Mouse (Mus musculus) spleen, adult 10 weeks (tissue): ENCODE measurements around the gene Olfr1152. TPM values are rescaled to one million over a fixed set of nuclear protein-coding genes. Genes with fewer than 3 reads are reported as not detected.

ENCODE experiments used
- polyA plus RNA-seq: library from polyadenylated mRNA; stranded (reverse); fragments of 350-450 nt; fragmentation: Illumina TruSeq; extraction: RNeasy Lipid Tissue Mini Kit (QIAGEN cat#74804); gene quantifications from one replicate; pipeline ENCODE4 v1.2.3, GENCODE M21; 2015; ENCODE audit warnings: low replicate concordance; ENCODE audit not compliant: insufficient read depth

The Olfr1152 gene
- polyA plus RNA-seq = not detected

GRCm38 (mm10) chr2:87866192-87866591 lies at the start of gene Olfr1152:
TSS of gene Olfr1152 (plus strand) at chr2:87866492.

GRCm38 (mm10) chr2:87830233-87830632 lies 36.1 kb upstream of the Olfr1152 start, which contains the start of gene Olfr1148:
TSS of gene Olfr1148 (plus strand) at chr2:87830533.

DNA sequence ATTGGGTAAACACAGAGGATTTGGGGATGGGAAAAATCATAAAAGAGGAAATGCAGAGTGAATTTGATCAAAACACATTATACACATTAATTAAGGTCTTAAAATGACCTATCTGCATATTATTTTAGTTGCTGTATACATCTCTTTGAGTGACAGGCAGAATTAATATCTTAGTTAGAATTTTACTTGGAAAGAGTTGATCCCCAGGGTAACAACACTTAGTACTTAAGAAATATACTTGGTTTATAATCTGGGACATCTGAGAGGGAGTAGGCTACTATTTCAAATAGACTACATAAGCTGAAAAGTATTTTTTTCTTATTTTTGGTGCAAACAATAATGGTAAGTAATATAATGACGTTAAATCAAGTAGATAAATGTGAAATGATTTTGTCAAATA lies 22.6 kb upstream of the Olfr1152 start, which contains the start of gene Olfr1150-ps1:
TSS of gene Olfr1150-ps1 (plus strand) at position 301 of the 400 bp plus-strand sequence.

DNA sequence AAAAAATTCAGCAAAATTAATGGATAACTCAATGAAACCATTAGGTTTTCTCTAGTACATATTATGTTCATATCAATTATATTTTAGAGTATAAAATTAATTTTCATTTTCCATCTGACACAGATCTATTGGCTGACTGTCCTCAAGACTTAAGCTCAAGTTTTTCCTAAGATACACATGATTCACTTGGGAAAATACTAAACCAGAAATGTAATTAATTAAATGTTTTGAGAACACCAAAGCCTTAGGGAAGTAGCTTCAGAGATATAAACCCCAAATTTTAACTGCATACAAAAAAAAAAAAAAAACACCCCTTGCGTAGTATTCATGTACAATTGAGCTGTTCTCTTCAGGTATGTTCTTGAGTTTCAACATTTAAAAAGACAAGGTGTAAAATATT lies 10.7 kb upstream of the Olfr1152 start, which contains the start of gene Olfr1151:
TSS of gene Olfr1151 (plus strand) at position 301 of the 400 bp plus-strand sequence.

GRCm38 (mm10) chr2:87894662-87895061 lies 28.4 kb downstream of the Olfr1152 start, which contains the start of gene Olfr1153:
TSS of gene Olfr1153 (plus strand) at chr2:87894962.

DNA sequence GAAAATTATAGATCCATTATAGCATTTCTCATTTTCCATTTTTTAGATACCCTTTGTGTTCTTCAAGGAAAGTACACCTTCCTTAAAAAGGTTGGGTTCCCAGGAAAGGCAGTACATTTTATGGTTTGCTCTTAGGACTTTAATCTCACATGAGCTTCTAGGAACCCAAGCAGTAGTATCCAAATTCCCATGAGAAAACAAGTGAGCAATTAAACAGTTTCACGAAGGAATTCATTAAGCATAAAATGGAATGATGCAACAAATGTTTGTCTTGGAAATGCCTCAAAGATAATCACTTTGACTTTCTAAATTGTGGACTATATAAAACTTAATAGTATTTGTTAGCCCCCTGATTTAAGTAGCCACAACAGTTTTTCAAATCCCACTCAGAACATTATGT lies 38.8 kb downstream of the Olfr1152 start, which contains the start of gene Olfr1154:
TSS of gene Olfr1154 (minus strand) at position 101 of the 400 bp plus-strand sequence.

Other genes starting within 250 kb of the Olfr1152 start
- not detected for gene Olfr1131, start 239.4 kb upstream of the Olfr1152 start, polyA plus RNA-seq
- gene Olfr1132, start 229.0 kb upstream of the Olfr1152 start, polyA plus RNA-seq = not detected
- gene Olfr1133, start 219.1 kb upstream of the Olfr1152 start, polyA plus RNA-seq = not detected
- gene Olfr1134, start 208.0 kb upstream of the Olfr1152 start, polyA plus RNA-seq = not detected
- gene Olfr1135, start 192.8 kb upstream of the Olfr1152 start, polyA plus RNA-seq = not detected
- gene Olfr1136, start 172.5 kb upstream of the Olfr1152 start, polyA plus RNA-seq = not detected
- not detected for gene Olfr1137, start 153.3 kb upstream of the Olfr1152 start, polyA plus RNA-seq
- gene Olfr1138, start 126.5 kb upstream of the Olfr1152 start, polyA plus RNA-seq = not detected
- gene Olfr1140, start 122.7 kb upstream of the Olfr1152 start, polyA plus RNA-seq = not detected
- gene Olfr1141, start 112.5 kb upstream of the Olfr1152 start, polyA plus RNA-seq = not detected
- not detected for gene Olfr152, start 87.0 kb upstream of the Olfr1152 start, polyA plus RNA-seq
- not detected for gene Olfr1143, start 65.9 kb upstream of the Olfr1152 start, polyA plus RNA-seq
- gene Olfr1145, start 56.7 kb upstream of the Olfr1152 start, polyA plus RNA-seq = not detected
- gene Olfr1148, start 36.0 kb upstream of the Olfr1152 start, polyA plus RNA-seq = not detected
- gene Olfr1150-ps1, start 22.5 kb upstream of the Olfr1152 start, polyA plus RNA-seq = not detected
- gene Olfr1151, start 10.6 kb upstream of the Olfr1152 start, polyA plus RNA-seq = not detected
- not detected for gene Olfr1153, start 28.5 kb downstream of the Olfr1152 start, polyA plus RNA-seq
- gene Olfr1154, start 38.7 kb downstream of the Olfr1152 start, polyA plus RNA-seq = not detected
- gene Olfr1155, start 78.6 kb downstream of the Olfr1152 start, polyA plus RNA-seq = not detected
- gene Olfr1156, start 86.6 kb downstream of the Olfr1152 start, polyA plus RNA-seq = not detected
- gene Olfr1157, start 101.8 kb downstream of the Olfr1152 start, polyA plus RNA-seq = not detected
- gene Olfr74, start 108.2 kb downstream of the Olfr1152 start, polyA plus RNA-seq = not detected
- gene Olfr1158, start 123.6 kb downstream of the Olfr1152 start, polyA plus RNA-seq = not detected
- not detected for gene Olfr1160, start 141.8 kb downstream of the Olfr1152 start, polyA plus RNA-seq
- gene Olfr1161, start 156.3 kb downstream of the Olfr1152 start, polyA plus RNA-seq = not detected
- not detected for gene Olfr73, start 171.2 kb downstream of the Olfr1152 start, polyA plus RNA-seq
- not detected for gene Olfr1162, start 184.6 kb downstream of the Olfr1152 start, polyA plus RNA-seq
- gene Olfr1163, start 205.3 kb downstream of the Olfr1152 start, polyA plus RNA-seq = not detected
- not detected for gene Olfr1164, start 227.5 kb downstream of the Olfr1152 start, polyA plus RNA-seq